Mouse (Mus musculus) ES-E14 (cell line): ENCODE measurements at regions not wholly inside any gene's neighbourhood (a gene's known extent, or its start where the extent isn't known, plus 50 kb on each side); places are given as distances from the start of the nearest gene placed in this dataset.

Experiments used
- CHD2 ChIP-seq: IDR thresholded peaks from 2 replicates; pipeline ENCODE4 v1.6.1; 2014; ENCODE audit warnings: mild to moderate bottlenecking, low read depth, low read length, inconsistent platforms
- HCFC1 ChIP-seq: IDR thresholded peaks from 2 replicates; pipeline ENCODE4 v1.6.1; 2012; ENCODE audit warnings: low read length, inconsistent platforms, borderline replicate concordance; ENCODE audit not compliant: insufficient read depth
- MAFK ChIP-seq: IDR thresholded peaks from 2 replicates; pipeline ENCODE4 v1.6.1; 2014; ENCODE audit warnings: mild to moderate bottlenecking, low read depth, low read length, inconsistent platforms; ENCODE audit not compliant: insufficient read depth
- ZC3H11A ChIP-seq: IDR thresholded peaks from 2 replicates; pipeline ENCODE4 v1.6.1; 2012; ENCODE audit warnings: low read depth, mild to moderate bottlenecking, inconsistent platforms, low read length, borderline replicate concordance
- ZNF384 ChIP-seq: IDR thresholded peaks from 2 replicates; pipeline ENCODE4 v1.6.1; 2012; ENCODE audit warnings: low read depth, low read length, inconsistent platforms

DNA sequence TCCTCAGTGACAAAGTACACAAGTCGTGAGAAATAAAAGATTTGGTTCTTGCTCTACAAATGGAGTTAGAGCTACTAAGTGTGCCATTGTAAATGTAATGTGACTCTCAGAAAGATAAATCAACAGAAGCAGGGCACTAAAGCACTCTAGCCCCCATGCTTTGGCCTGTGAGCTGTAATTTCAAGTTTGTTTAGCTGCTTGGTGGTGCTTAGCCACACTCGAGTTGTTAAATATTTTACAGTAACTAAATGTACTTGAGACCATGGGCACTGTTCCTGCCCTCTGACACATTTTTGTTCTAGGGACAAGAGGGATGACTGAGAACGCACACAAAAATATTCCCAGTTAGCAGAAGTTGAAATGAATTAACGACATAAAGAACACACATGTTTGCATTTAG is 214.6 kb upstream of the Gmds start:
- TF ChIP-seq ZC3H11A (no peak), MAFK (no peak), CHD2 (no peak), HCFC1 (no peak), ZNF384 (no peak)
